Mouse (Mus musculus) colon, adult 2 months (tissue): ENCODE data around the gene Ak5. TPM values are rescaled to one million over a fixed set of nuclear protein-coding genes. Genes with fewer than 3 reads are reported as not detected.

Experiments used
- polyA plus RNA-seq: library from polyadenylated mRNA; depleted of rRNA; stranded (reverse); fragments of >200 nt; gene quantifications from 2 replicates; pipeline ENCODE4 v1.2.3, GENCODE M21; 2012; rRNA removed

The Ak5 gene
- 0.33 and 1.8 TPM in 2 replicates for polyA plus RNA-seq

DNA sequence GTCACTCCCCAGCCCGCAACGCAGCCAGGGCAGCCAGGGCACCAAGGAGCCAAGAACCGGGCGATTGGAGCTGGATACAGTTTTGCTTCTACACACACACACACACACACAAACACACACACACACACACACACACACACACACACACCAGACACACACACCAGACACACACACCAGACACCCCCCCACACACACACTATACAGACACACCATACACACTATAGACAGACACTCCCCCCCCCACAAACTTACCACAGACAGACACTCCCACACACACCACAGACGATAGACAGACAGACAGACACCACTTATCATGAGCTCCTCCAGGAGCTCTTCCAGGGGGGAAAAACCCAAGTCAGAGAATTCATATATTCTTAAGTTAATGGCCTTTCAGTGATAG is at the start of gene Ak5:
Gene Ak5 (minus strand): TSS at position 122 of the 400 bp plus-strand sequence.

DNA sequence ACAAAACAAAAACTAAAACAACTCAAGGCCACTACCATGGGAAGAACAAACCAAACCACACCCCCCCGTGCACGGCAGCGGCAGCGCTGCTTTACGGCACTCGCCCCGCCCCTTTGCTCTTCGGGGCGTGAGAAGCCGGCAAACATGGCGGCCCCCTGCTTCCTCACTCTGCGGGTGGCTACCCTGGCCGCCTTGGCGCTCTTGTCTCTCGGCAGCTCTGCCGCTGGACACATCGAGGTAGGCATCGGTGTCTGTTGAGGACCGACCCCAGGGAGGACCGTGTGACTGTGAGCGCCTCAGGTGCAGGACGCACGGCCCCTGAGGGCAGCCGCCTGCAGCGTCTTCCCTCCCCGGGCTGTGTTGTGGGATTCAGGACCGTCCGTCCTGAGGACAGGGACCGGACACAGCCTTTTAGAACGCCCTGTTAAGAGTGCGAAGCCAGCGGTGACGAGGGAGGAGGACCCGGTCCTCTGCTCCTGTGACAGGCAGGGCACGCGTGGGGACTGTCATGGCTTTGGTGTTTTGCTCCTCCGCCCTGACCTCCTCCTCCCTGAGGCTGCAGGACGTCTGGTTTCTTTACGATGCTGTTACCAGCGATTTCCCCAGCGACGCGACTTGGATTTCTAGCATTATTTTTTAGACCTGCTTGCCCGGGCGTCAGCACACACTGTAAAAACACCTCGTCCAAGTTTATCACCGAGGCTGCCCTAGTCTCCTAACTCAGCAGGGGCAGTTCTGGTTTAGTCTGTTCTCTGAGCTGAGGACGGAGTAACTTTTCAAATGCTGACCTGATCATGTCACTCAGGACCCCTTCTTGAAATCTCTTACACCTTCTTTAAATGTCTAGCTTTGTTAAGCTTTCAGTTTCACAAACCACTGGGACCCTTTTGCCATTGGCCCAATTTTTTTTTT is 46.1 kb upstream of the Ak5 start, which contains the start of gene Pigk:
Gene Pigk (plus strand): TSS at position 110 of the 912 bp plus-strand sequence.

Other genes starting within 250 kb of the Ak5 start
- 7.2 and 8.3 TPM in 2 replicates for gene Pigk, start 45.7 kb upstream of the Ak5 start, polyA plus RNA-seq